Mouse (Mus musculus): Measurements from ENCODE around the gene Uck2.

- TF ChIP-seq POLR2A (IDR thresholded peaks at IDR 0.05; ENCODE audit: insufficient read length, low read depth) = no peak
- TF ChIP-seq MYOD1 (IDR thresholded peaks at IDR 0.05; ENCODE audit: control insufficient read depth in 1 of 3, insufficient read length in 2 of 3, low read depth in 2 of 3) = no peak
- TF ChIP-seq MYOG (IDR thresholded peaks at IDR 0.05; ENCODE audit: control insufficient read depth in 1 of 3, insufficient read depth in 1 of 3, insufficient read length in 2 of 3, low read depth in 2 of 3) = no peak
- no peak for TF ChIP-seq CEBPB (IDR thresholded peaks at IDR 0.05; ENCODE audit: insufficient read depth, poor library complexity, severe bottlenecking)
- TF ChIP-seq E2F4 (IDR thresholded peaks at IDR 0.05; ENCODE audit: insufficient read depth) = no peak
- TF ChIP-seq TCF12 (IDR thresholded peaks at IDR 0.05; ENCODE audit: insufficient read depth, poor library complexity, severe bottlenecking) = no peak
Measured at GRCm38 (mm10) chr1:167222382-167223010, 62.6 kb downstream of the Uck2 start.
